Mouse (Mus musculus) CH12.LX (cell line): ENCODE results near the gene Prkn.

Experiments used
- CTCF ChIP-seq, 2 experiments: IDR thresholded peaks in 1 of 2; conservative IDR thresholded peaks in 1 of 2; 2 replicates each; pipeline ENCODE4 v1.5.1; 2011 to 2012; ENCODE audit warnings: low read depth in 2 of 2, low read length in 2 of 2, improper control_type of control experiment in 1 of 2, inconsistent platforms in 1 of 2, mild to moderate bottlenecking in 1 of 2, moderate library complexity in 1 of 2
- EP300 ChIP-seq: IDR thresholded peaks from 2 replicates; pipeline ENCODE4 v1.6.1; 2011; ENCODE audit warnings: low read length, improper control_type of control experiment
- GABPA ChIP-seq: IDR thresholded peaks from 2 replicates; pipeline ENCODE4 v1.6.1; 2012; ENCODE audit warnings: low read depth, low read length, improper control_type of control experiment, inconsistent platforms; ENCODE audit not compliant: insufficient replicate concordance
- JUN ChIP-seq: IDR thresholded peaks from 2 replicates; pipeline ENCODE4 v1.6.1; 2011; ENCODE audit warnings: low read depth, mild to moderate bottlenecking, low read length, improper control_type of control experiment, moderate library complexity; ENCODE audit not compliant: insufficient read depth
- POLR2A ChIP-seq: IDR thresholded peaks from 2 replicates; pipeline ENCODE4 v1.6.1; 2011; ENCODE audit warnings: low read depth, mild to moderate bottlenecking, improper control_type of control experiment, low read length
- TBP ChIP-seq: conservative IDR thresholded peaks from 2 replicates; pipeline ENCODE4 v1.6.1; 2011; ENCODE audit warnings: low read depth, low read length, improper control_type of control experiment
- TCF12 ChIP-seq: IDR thresholded peaks from 2 replicates; pipeline ENCODE4 v1.6.1; 2014; ENCODE audit warnings: low read depth, mild to moderate bottlenecking, inconsistent platforms, low read length, improper control_type of control experiment
- USF1 ChIP-seq: IDR thresholded peaks from 2 replicates; pipeline ENCODE4 v1.6.1; 2014; ENCODE audit warnings: low read depth, mild to moderate bottlenecking, inconsistent platforms, low read length, improper control_type of control experiment
- ZNF384 ChIP-seq: IDR thresholded peaks from 2 replicates; pipeline ENCODE4 v1.6.1; 2012; ENCODE audit warnings: low read depth, low read length, improper control_type of control experiment, inconsistent platforms

DNA sequence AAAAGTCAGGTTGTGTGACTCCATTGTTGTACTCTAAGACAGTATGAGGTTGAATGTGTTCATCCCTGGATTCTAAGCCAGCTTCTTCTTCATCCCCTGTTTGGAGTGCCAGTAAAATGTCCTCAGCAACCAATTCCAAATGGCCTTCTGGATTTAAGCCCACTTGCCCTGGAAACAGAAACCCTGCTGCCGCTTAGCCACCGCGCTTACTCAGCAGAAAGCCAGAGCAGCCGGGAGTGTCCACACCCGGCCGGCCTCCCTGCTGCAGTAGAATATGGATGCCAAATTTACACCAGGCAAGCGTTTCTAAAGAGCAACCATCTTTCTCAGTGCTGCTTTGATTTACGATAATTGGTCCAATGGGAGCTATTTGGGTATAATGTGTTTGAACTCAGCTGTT is 420.5 kb downstream of the Prkn start:
- no peak for TF ChIP-seq EP300
- no peak for TF ChIP-seq CTCF (conservative IDR thresholded peaks at IDR 0.05 in 1 of 2, IDR thresholded peaks at IDR 0.05 in 1 of 2; ENCODE audit: low read depth in 2 of 2, low read length in 2 of 2)
- no peak for TF ChIP-seq JUN
- no peak for TF ChIP-seq TBP
- TF ChIP-seq GABPA: no peak
- TF ChIP-seq USF1: no peak
- TF ChIP-seq ZNF384: no peak
- no peak for TF ChIP-seq POLR2A
- no peak for TF ChIP-seq TCF12
